Mouse (Mus musculus) heart, postnatal 0 days (tissue): ENCODE results near the gene Cyb561a3.

Experiments used
- CTCF ChIP-seq: IDR thresholded peaks from 2 replicates; pipeline ENCODE4 v1.5.1; 2016; ENCODE audit warnings: antibody characterized with exemption, control low read depth, low read depth
- EP300 ChIP-seq: IDR thresholded peaks from 2 replicates; pipeline ENCODE4 v1.6.1; 2016; ENCODE audit warnings: antibody characterized with exemption, low read depth

GRCm38 (mm10) chr19:10602247-10602769 is 25.3 kb downstream of the Cyb561a3 start:
- TF ChIP-seq CTCF (no peak), EP300 (no peak)
